Mouse (Mus musculus) hindbrain, embryonic 11.5 days (tissue): ENCODE data around the gene Rab25. TPM values are rescaled to one million over a fixed set of nuclear protein-coding genes. Genes with fewer than 3 reads are reported as not detected.
"Not testable (repeated sequence)": the region's sequence is repeated elsewhere in the genome, so short reads cannot be mapped to it uniquely, and the experiment has no call there.

Experiments
- ATAC-seq: fragments of 200-750 bp; cut with Nextera tagmentation; 2 replicates; pipeline ENCODE4 v1.8.0; 2017; ENCODE audit warnings: mild to moderate bottlenecking, moderate TSS enrichment, moderate library complexity; ENCODE audit not compliant: low FRiP score
- DNase-seq: peaks from one replicate; pipeline ENCODE4 v3.0.0-alpha.2; 2015; ENCODE audit warnings: low spot score
- H3K27ac ChIP-seq: fragments of 300-500 bp; sonication (generic); 2 replicates; pipeline ENCODE4 v1.5.1; 2014; ENCODE audit warnings: mild to moderate bottlenecking, low read depth, low read length
- H3K27me3 ChIP-seq: fragments of 300-500 bp; sonication (generic); 2 replicates; pipeline ENCODE4 v1.6.1; 2014; ENCODE audit warnings: mild to moderate bottlenecking, low read length, moderate library complexity, mixed read lengths; ENCODE audit not compliant: control insufficient read depth, insufficient read depth
- H3K36me3 ChIP-seq: fragments of 300-500 bp; sonication (generic); 2 replicates; pipeline ENCODE4 v1.6.1; 2014; ENCODE audit warnings: mild to moderate bottlenecking, low read length, moderate library complexity, mixed read lengths; ENCODE audit not compliant: control insufficient read depth, insufficient read depth
- H3K4me1 ChIP-seq: fragments of 300-500 bp; sonication (generic); replicated peaks from 2 replicates; pipeline ENCODE4 v1.6.1; 2014; ENCODE audit warnings: low read length, mixed read lengths; ENCODE audit not compliant: control insufficient read depth, insufficient read depth
- H3K4me2 ChIP-seq: fragments of 300-500 bp; sonication (generic); replicated peaks from 2 replicates; pipeline ENCODE4 v1.6.1; 2014; ENCODE audit warnings: mild to moderate bottlenecking, low read depth, low read length
- H3K4me3 ChIP-seq: fragments of 300-500 bp; sonication (generic); 2 replicates; pipeline ENCODE4 v1.5.1; 2014; ENCODE audit warnings: low read depth, low read length
- H3K9ac ChIP-seq: fragments of 300-500 bp; sonication (generic); 2 replicates; pipeline ENCODE4 v1.6.1; 2014; ENCODE audit warnings: low read depth, low read length
- H3K9me3 ChIP-seq: fragments of 300-500 bp; sonication (generic); 2 replicates; pipeline ENCODE4 v1.6.1; 2016; ENCODE audit warnings: low read length; ENCODE audit not compliant: control insufficient read depth
- WGBS: fragments of 180-500 bp; shearing (Covaris S2); extraction: QIAGEN DNeasy Blood & Tissue Kit; methylation state at CpG from one replicate; pipeline ENCODE4 v1.1.7; 2014; 5-methylcytosine and 5-hydroxymethylcytosine counted together
- polyA plus RNA-seq: library from polyadenylated mRNA; unstranded; fragments of >200 nt; fragmentation: Nextera tagmentation; extraction: Ambion mirVana; gene quantifications from 2 replicates; pipeline ENCODE4 v1.2.1, GENCODE M21; 2014

Rab25 gene
- polyA plus RNA-seq, 1 experiment from 2014 or later: 1.8 TPM

- Histone ChIP-seq H3K27me3 (no peaks in the 10 kb centered on the region), H3K4me3 (no peak overlapping the region), H3K27ac (no peak overlapping the region), H3K9ac (no peak overlapping the region), H3K4me2 (no peak overlapping the region), H3K36me3 (0 out of 2 replicates have a peak, but pooled peaks cover 4% of the 10 kb centered on the region), H3K4me1 (no peaks in the 10 kb centered on the region), H3K9me3 (no peaks in the 10 kb centered on the region)
- WGBS: 98% methylated on average over 6 of the region's 6 CpGs
- no peak for DNase-seq
- no peak for ATAC-seq
Observed at GRCm38 (mm10) chr3:88585769-88586168, 37.7 kb upstream of the Rab25 start.

GRCm38 (mm10) chr3:88579454-88580117 is 31.5 kb upstream of the Rab25 start:
- Histone ChIP-seq H3K4me1 (no peaks in the 10 kb centered on the region), H3K27ac (no peak overlapping the region), H3K4me3 (peak overlapping the region; percentile 74), H3K4me2 (peak overlapping the region; percentile 68), H3K27me3 (no peaks in the 10 kb centered on the region), H3K9ac (peak overlapping the region; percentile 67), H3K9me3 (no peaks in the 10 kb centered on the region), H3K36me3 (no peaks in the 10 kb centered on the region)
- peak; percentile 84 for ATAC-seq
- WGBS: under 1% methylated on average over 34 of the region's 34 CpGs
- DNase-seq: peak; percentile 83

- ATAC-seq: peak; percentile 54
- Histone ChIP-seq H3K4me2 (peak overlapping the region; percentile 28), H3K9ac (no peak overlapping the region), H3K4me1 (no peaks in the 10 kb centered on the region), H3K27me3 (no peaks in the 10 kb centered on the region), H3K9me3 (no peaks in the 10 kb centered on the region), H3K4me3 (peak overlapping the region; percentile 74), H3K27ac (no peak overlapping the region), H3K36me3 (no peaks in the 10 kb centered on the region)
- DNase-seq: no peak
- 48% methylated on average over 8 of the region's 8 CpGs for WGBS
Observed at GRCm38 (mm10) chr3:88578498-88579424, 30.7 kb upstream of the Rab25 start.

DNA sequence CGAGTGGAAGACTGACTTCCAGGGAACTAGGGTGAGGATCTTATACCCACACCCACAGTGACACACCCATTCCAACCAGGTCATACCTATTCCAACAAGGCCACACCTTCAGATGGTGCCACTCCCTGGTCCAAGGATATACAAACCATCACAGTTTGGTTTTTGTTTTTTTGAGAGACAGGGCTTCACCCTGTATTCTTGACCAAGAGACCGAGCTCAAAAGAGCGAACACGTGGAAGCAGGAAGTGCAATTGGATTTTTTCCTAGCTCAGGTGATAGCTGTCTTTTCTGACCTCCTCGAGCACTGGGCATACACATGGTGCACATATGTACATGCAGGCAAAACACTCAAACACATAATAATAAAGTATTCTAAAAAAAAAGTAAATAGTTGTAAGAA is 29.7 kb upstream of the Rab25 start:
- not testable (repeated sequence) for H3K9me3 ChIP-seq, H3K4me2 ChIP-seq, ATAC-seq, H3K4me3 ChIP-seq, H3K36me3 ChIP-seq, H3K4me1 ChIP-seq, H3K27ac ChIP-seq, H3K27me3 ChIP-seq, DNase-seq, H3K9ac ChIP-seq
- 88% methylated on average over 5 of the region's 5 CpGs for WGBS

DNA sequence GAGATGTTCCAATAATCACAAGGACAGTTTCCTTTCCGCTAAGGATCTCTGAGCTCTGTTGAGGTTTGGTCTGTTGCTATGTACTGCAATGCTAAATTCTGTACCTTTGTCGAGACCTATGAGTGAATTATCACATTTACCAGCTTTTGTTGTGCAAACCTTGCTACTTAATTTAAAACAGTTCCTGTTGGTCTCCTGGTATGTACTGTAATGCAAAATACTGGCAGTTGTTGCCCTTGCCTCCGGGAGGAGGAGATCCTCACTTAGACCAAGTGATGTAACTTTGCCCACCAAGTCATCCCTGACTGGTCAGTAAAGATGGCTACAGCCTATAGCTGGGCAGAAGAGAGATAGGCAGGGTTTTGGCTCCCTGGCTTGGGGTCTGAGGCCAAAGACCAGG is 27.4 kb upstream of the Rab25 start, which contains the start of gene Ssr2:
Gene Ssr2 (plus strand): TSS at position 337 of the 400 bp plus-strand sequence.
- Histone ChIP-seq H3K36me3 (no peaks in the 10 kb centered on the region), H3K27ac (no peak within 1 kb of the TSS), H3K4me1 (no peaks in the 10 kb centered on the region), H3K4me2 (no peak within 1 kb of the TSS), H3K9me3 (no peaks in the 10 kb centered on the region), H3K4me3 (no peak within 1 kb of the TSS), H3K9ac (no peak within 1 kb of the TSS), H3K27me3 (no peaks in the 10 kb centered on the region)
- no peak for ATAC-seq
- DNase-seq: no peak
- WGBS: 90% methylated on average over 3 of the region's 3 CpGs

DNA sequence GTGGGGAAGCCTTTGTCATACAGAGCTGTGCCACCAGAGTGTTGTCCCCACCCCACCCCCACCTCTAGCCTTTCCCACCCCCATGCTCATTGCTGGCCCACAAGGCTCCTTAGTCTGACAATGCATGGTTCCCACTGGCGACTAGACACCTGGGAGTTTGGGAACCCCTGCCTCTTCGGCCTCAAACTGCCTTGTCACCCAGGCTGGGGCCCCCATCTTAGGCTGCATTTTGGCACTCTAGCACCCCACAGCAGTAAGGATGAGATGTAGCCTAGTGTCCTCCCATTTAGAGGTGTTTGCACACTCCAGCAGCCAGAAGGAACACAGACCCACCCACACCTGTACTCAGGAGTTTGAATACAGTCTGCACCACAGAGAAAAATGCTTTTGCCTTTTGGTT is 25.7 kb upstream of the Rab25 start:
- Histone ChIP-seq H3K9me3 (no peaks in the 10 kb centered on the region), H3K9ac (no peak overlapping the region), H3K4me1 (no peaks in the 10 kb centered on the region), H3K27me3 (no peaks in the 10 kb centered on the region), H3K27ac (no peak overlapping the region), H3K4me3 (no peak overlapping the region), H3K36me3 (peaks cover 4% of the 10 kb centered on the region; the same call in 1 of the 2 replicates), H3K4me2 (no peak overlapping the region)
- WGBS: 88% methylated on average over 2 of the region's 2 CpGs
- DNase-seq: no peak
- ATAC-seq: no peak

GRCm38 (mm10) chr3:88572835-88573234 is 24.7 kb upstream of the Rab25 start:
- WGBS: 78% methylated on average over 2 of the region's 2 CpGs
- ATAC-seq (no peak), DNase-seq (no peak)
- H3K27ac ChIP-seq: no peak overlapping the region
- no peak overlapping the region for H3K4me2 ChIP-seq
- H3K9me3 ChIP-seq: no peaks in the 10 kb centered on the region
- H3K4me1 ChIP-seq: no peaks in the 10 kb centered on the region
- H3K27me3 ChIP-seq: no peaks in the 10 kb centered on the region
- H3K9ac ChIP-seq: no peak overlapping the region
- H3K36me3 ChIP-seq: peaks cover 12% of the 10 kb centered on the region
- no peak overlapping the region for H3K4me3 ChIP-seq

- WGBS: 65% methylated on average over 1 of the region's 1 CpGs
- no peak for DNase-seq
- Histone ChIP-seq H3K4me3 (no peak overlapping the region), H3K27ac (no peak overlapping the region), H3K27me3 (no peaks in the 10 kb centered on the region), H3K9ac (no peak overlapping the region), H3K9me3 (no peaks in the 10 kb centered on the region), H3K4me1 (no peaks in the 10 kb centered on the region), H3K36me3 (peaks cover 17% of the 10 kb centered on the region), H3K4me2 (no peak overlapping the region)
- ATAC-seq: no peak
Observed at GRCm38 (mm10) chr3:88571856-88572255, 23.8 kb upstream of the Rab25 start.
